Mouse (Mus musculus) induced T-regulatory cell, adult 2 months (primary cell): ENCODE measurements around the gene Trpm2.
A peak's percentile ranks its signal among the peaks of the same experiment; 100 is the strongest.
"Not testable (repeated sequence)": the region's sequence is repeated elsewhere in the genome, so short reads cannot be mapped to it uniquely, and the experiment has no call there.

Experiments used
- DNase-seq: peaks from one replicate; pipeline ENCODE4 v3.0.0-alpha.2; 2012; ENCODE audit warnings: low read depth

Gene Trpm2

DNA sequence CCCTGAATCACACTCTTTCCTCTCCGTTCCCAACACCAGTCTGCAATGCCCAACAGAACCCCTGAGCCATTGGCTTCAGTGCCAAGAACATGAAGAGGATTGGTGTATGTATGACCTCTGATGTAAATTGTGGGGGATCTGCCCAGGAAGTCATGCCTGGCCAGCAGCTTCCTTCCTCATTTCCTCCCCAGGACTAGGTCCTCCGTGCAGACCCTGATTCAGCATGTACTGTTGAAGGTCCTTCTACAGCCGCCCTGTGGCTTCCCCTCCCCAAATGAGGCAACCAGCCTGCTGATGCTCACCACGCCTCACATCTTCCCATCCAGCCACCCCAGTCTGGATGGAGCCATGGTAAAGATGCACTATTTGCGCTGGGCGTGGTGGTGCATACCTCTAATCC lies at the start of gene Trpm2:
Gene Trpm2 (minus strand): TSS at position 83 of the 400 bp plus-strand sequence.
- DNase-seq = no peak

GRCm38 (mm10) chr10:78019984-78020383 lies 49.6 kb upstream of the Trpm2 start:
- DNase-seq = not testable (repeated sequence)

- DNase-seq = no peak
These were observed 48.9 kb upstream of the Trpm2 start for GRCm38 (mm10) chr10:78019291-78019690.

DNA sequence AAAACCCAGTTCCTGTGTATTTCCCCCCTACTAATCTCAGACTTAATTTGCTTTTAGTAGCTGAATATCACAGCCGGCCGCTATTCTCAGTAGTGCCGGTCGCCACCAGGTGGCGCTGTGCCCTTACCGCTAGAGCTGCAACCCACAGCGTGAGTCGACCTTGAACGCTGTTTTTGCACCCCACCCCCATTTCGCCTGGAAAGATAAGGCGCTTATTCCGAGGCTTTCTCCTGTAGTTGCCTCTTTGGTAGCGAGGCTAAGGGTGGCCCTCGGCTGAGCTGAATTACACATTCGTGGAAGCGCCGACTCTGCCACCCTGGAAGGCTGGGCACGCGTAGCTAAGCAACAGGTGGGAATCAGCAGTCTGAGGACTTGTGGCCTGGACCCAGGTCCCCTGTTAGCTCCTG lies 48.4 kb upstream of the Trpm2 start:
- peak; percentile 89 for DNase-seq

- no peak for DNase-seq
These were observed 46.0 kb upstream of the Trpm2 start for GRCm38 (mm10) chr10:78016366-78016765.

- no peak for DNase-seq
These were observed 45.1 kb upstream of the Trpm2 start for GRCm38 (mm10) chr10:78015489-78015888.

- no peak for DNase-seq
These were observed 42.5 kb upstream of the Trpm2 start for GRCm38 (mm10) chr10:78012661-78013495.

GRCm38 (mm10) chr10:78011116-78011515 lies 40.8 kb upstream of the Trpm2 start:
- DNase-seq = peak; percentile 20

DNA sequence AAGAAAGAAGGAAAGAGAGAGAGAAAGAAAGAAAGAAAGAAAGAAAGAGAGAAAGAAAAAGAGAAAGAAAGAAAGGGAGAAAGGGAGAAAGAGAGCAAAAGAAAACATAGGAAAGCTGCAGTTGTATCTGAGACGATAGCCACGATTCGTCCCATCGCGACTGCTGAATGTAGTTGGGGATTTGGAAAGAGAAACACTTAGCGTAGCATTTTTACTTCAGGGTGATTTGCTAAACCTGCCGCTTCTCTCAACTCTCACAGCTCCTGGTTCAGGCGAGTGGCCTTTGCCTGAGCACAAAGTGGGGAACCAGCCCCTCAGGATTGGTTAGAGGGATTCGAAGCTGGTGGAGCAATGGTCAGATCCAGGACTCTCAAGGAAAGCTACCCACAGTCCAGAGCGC lies 40.0 kb upstream of the Trpm2 start:
- peak; percentile 47 for DNase-seq

DNA sequence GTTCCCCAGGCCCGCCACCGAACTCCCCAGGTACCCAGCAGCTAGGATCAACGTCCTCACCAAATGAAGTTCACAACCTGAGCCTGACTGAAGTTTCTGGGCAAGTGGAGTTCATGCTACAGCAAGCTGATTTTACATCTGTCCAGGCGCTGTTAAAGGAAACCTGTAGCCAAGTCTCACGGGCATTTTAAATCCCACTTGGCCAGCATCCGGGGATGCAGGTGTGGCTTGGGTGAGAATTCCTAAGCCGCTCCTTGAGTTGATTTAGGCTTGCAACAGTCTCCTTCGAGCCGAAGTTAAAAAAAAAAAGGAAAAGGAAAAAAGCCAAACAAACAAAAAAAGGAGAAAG lies 39.6 kb upstream of the Trpm2 start, which contains the start of gene Pfkl:
Gene Pfkl (minus strand): TSS at position 139 of the 349 bp plus-strand sequence.
- no peak for DNase-seq

DNA sequence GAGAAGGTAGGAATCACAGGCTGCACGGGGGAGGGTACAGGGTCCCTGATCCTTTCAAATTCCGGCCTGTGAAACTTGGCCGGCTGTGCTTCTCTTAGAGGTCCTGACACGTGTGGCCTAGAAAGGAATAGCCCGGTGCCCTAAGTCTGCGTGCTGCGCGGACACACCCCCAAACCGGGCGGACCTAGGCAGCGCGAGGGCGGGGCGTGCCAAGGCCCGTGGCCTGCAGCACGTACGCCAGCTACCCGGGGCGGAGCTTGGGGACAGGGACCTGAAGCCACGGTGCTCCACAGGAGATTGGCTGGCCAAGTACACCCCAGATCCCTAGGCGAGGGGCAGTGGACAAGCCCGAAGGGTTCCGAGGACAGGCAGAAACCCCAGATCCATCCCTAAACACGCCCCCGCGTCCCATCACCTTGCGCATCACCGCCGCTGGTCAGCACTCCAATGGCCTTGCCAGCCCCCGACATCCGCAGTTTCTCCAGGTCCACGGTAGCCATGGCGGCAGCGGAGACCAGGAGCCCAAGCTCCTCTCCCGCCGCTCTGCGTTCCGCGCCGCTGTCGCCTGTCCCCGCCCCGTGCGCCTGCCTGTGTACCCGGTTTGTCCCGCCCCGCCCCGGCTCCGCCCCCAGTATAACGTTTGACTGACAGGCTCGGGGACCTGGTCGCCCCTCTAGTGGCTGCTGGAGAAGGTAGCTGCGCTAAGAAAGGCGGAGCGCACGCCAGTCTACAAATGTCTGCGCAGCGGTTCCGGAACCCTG lies 39.0 kb upstream of the Trpm2 start:
- DNase-seq = peak; percentile 98

- DNase-seq = peak; percentile 18
These were observed 37.8 kb upstream of the Trpm2 start for GRCm38 (mm10) chr10:78008169-78008568.

DNA sequence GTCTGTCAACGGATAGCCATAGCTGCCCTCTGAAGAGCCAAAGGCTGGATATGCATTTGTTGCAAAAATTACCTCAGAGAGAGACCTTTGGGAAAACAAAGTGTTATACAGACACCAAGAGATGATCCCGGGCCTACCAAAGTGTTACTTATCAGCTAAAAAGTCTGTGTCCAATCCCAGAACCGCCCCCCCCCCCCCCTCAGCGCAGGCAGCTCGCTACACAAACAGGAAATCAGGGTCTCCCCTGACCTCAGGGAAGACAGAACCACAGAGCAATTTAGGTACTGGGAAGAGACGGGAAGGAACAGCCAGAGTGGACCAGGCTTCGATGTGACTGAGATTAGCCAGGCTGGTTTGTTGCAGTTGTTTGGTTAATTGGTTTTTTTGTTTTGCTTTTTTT lies 36.8 kb upstream of the Trpm2 start:
- DNase-seq = no peak

GRCm38 (mm10) chr10:78005791-78006438 lies 35.6 kb upstream of the Trpm2 start:
- DNase-seq = no peak

DNA sequence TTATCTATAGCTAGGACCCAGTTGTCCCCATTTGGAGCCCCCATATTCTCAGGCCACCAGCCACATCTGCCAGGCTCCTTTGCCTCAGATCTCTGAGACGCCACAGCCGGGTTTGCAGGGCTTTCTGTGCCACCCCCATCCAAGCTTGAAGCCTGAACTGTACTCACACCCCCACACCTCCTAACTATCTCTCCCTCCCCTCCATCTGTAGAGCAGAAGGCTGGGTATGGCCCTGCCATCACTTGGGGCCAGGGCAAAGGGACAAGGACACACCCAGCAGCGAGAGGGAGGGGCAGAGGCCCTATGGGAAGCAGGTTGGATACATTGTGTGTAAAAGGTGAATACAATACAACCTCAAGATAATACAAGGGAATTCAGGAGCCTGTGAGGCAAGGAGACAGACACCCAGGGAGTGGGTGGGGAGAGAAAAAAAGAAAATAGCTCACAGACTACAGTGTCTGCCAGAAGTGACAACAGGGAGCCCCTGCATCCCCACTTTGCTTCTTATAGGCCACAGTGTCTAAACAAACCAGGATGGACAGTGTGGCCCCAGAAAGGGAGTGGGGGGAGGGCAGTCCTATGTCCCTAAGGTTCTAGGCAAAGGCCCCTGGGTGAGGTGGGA lies 34.2 kb upstream of the Trpm2 start:
- DNase-seq = no peak

DNA sequence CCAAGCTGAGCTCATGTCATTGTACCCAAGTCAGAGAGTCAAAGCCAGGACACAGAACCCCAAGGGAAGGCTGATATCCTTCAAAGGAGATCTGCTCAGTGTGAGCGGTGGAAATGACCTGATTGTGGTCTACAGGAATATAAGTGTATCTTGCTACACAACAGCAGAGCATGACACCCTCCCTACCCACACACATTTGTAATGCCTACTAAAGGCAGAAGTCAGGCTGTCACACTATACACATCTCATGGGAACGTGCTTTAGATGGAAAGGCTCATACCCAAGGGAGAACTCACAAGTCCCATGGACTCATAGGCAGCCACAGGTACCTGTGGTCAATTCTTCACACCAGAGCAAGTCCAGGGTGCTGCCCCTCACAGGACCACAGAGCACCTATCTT lies 32.0 kb upstream of the Trpm2 start:
- DNase-seq = no peak

- DNase-seq = no peak
These were observed 31.4 kb upstream of the Trpm2 start for GRCm38 (mm10) chr10:78001796-78002195.

GRCm38 (mm10) chr10:78000200-78000599 lies 29.8 kb upstream of the Trpm2 start:
- DNase-seq = no peak

DNA sequence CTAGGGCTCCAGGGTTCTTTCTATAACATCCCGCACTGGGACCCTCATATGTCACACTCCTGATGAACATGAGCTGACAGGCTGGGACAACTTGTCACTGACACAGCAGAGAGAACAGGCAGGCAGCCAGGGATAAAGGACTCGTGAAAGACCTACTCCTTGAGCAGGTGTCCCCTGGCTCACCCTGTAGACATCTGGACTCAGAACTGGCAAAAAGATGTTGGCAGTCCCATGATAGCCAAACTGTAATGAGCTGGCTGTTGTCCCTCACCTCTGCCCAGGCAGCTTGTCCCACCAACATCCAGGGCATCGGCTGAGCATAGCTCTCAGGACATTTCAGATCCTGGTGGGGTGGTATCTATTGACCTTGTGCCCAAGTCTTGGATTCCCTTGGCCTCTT lies 25.3 kb upstream of the Trpm2 start:
- no peak for DNase-seq

- DNase-seq = no peak
These were observed 15.4 kb upstream of the Trpm2 start for GRCm38 (mm10) chr10:77985775-77986174.

GRCm38 (mm10) chr10:77984660-77985059 lies 14.3 kb upstream of the Trpm2 start:
- peak; percentile 94 for DNase-seq
